Mouse (Mus musculus) MEL (cell line): ENCODE measurements around the gene Washc2.

ENCODE experiments used
- BHLHE40 ChIP-seq: IDR thresholded peaks from 2 replicates; pipeline ENCODE4 v1.6.1; 2012; ENCODE audit warnings: low read depth, mild to moderate bottlenecking, inconsistent platforms, low read length, improper control_type of control experiment, borderline replicate concordance
- CHD1 ChIP-seq: IDR thresholded peaks from 2 replicates; pipeline ENCODE4 v1.6.1; 2012; ENCODE audit warnings: low read depth, mild to moderate bottlenecking, inconsistent platforms, low read length, improper control_type of control experiment
- CTCF ChIP-seq, 3 experiments: IDR thresholded peaks in 2 of 3; conservative IDR thresholded peaks in 1 of 3; 2 replicates each; pipeline ENCODE4 v1.5.1; 2011 to 2012; ENCODE audit warnings: low read length in 3 of 3, low read depth in 2 of 3, mild to moderate bottlenecking in 2 of 3, improper control_type of control experiment in 1 of 3, inconsistent platforms in 1 of 3, mixed read lengths in 1 of 3, moderate library complexity in 1 of 3; ENCODE audit not compliant: control insufficient read depth in 1 of 3, insufficient read depth in 1 of 3, poor library complexity in 1 of 3, severe bottlenecking in 1 of 3
- KAT2A ChIP-seq: conservative IDR thresholded peaks from 2 replicates; pipeline ENCODE4 v1.6.1; 2012; ENCODE audit warnings: low read depth, low read length, improper control_type of control experiment, inconsistent platforms
- SIN3A ChIP-seq: IDR thresholded peaks from 2 replicates; pipeline ENCODE4 v1.6.1; 2012; ENCODE audit warnings: low read length, improper control_type of control experiment, inconsistent platforms

- TF ChIP-seq CHD1 (no peak), SIN3A (no peak), CTCF (IDR thresholded peaks at IDR 0.05 in 2 of 3, conservative IDR thresholded peaks at IDR 0.05 in 1 of 3; ENCODE audit: control insufficient read depth in 1 of 3, insufficient read depth in 1 of 3, low read depth in 2 of 3, low read length in 3 of 3, poor library complexity in 1 of 3, severe bottlenecking in 1 of 3) (no peak), BHLHE40 (no peak), KAT2A (no peak)
These were observed 41.5 kb upstream of the Washc2 start for GRCm38 (mm10) chr6:116166383-116166782.
